Mouse (Mus musculus) left cerebral cortex, adult 2 months (tissue): ENCODE data around the gene Fxyd1. TPM values are rescaled to one million over a fixed set of nuclear protein-coding genes. Genes with fewer than 3 reads are reported as not detected.

Source experiments
- DNase-seq, 2 experiments: peaks; one replicate each; pipeline ENCODE4 v3.0.0; 2021 to 2022; ENCODE audit warnings: low spot score in 2 of 2, mixed read lengths in 1 of 2; ENCODE audit errors: extremely low spot score in 1 of 2
- H3K27ac ChIP-seq: fragments of 200-600 bp; 2 replicates; pipeline ENCODE4 v1.8.1; 2022
- H3K4me3 ChIP-seq: fragments of 200-600 bp; 2 replicates; pipeline ENCODE4 v1.8.1; 2022
- CTCF ChIP-seq: fragments of 200-600 bp; IDR thresholded peaks from 2 replicates; pipeline ENCODE4 v1.8.1; 2022; ENCODE audit warnings: antibody characterized with exemption, mild to moderate bottlenecking, moderate library complexity
- intact Hi-C: fragments of 180-260 bp; cut with DNase I; formaldehyde crosslinking; loops from one replicate; pipeline ENCODE4 v1.15.1; 2025
- long read RNA-seq, 2 experiments: library from polyadenylated mRNA; stranded (forward); transcript quantifications; one replicate each; pipeline ENCODE4 v2.0.0; 2021; ENCODE audit warnings: borderline mapping rate in 2 of 2
- total RNA-seq, 2 experiments: library from RNA; stranded (reverse); gene quantifications; 2 replicates each; pipeline ENCODE4 v1.2.3; 2021

Gene Fxyd1
- 10 to 100 TPM; 72.8 to 79.1 TPM for total RNA-seq
- long read RNA-seq, experiment 1, transcript Fxyd1-212 (8 exons, 568 nt) = minor isoform, 7 of 75 reads
- long read RNA-seq, experiment 1, transcript Fxyd1-213 (3 exons, 255 nt) = major isoform, 40 of 75 reads
- long read RNA-seq, experiment 1, transcript Fxyd1-203 (8 exons, 492 nt) = minor isoform, 9 of 75 reads
- long read RNA-seq, experiment 1, partial matches to known transcripts = 9 of 75 reads
- long read RNA-seq, experiment 1, other reads (novel, unspliced or antisense) = 4 of 75 reads
- long read RNA-seq, experiment 2, transcript Fxyd1-212 (8 exons, 568 nt) = minor isoform, 8 of 60 reads
- long read RNA-seq, experiment 2, transcript Fxyd1-213 (3 exons, 255 nt) = major isoform, 31 of 60 reads
- long read RNA-seq, experiment 2, partial matches to known transcripts = 6 of 60 reads
- long read RNA-seq, experiment 2, other reads (novel, unspliced or antisense) = 6 of 60 reads

- Histone ChIP-seq H3K4me3 (no peak within 1 kb of the TSS), H3K27ac (no peak within 1 kb of the TSS)
- no peak for DNase-seq
- TF ChIP-seq CTCF = no peak
- intact Hi-C loops = no loop called here
These were observed at the start of gene Fxyd1 for GRCm38 (mm10) chr7:31057071-31057470. Fxyd1 (minus strand) TSS chr7:31057199.

GRCm38 (mm10) chr7:31106166-31106565 lies 49.2 kb upstream of the Fxyd1 start:
- TF ChIP-seq CTCF = no peak
- intact Hi-C loops = no loop called here
- H3K4me3 ChIP-seq = no peak overlapping the region
- no peak for DNase-seq
- no peak overlapping the region for H3K27ac ChIP-seq

GRCm38 (mm10) chr7:31105061-31105768 lies 48.2 kb upstream of the Fxyd1 start:
- Histone ChIP-seq H3K4me3 (no peak overlapping the region), H3K27ac (peak overlapping the region; percentile 47)
- peak; percentile 67 for TF ChIP-seq CTCF
- intact Hi-C loops = loop anchor here (2.0 kb wide), 2 partner anchors 20 to 72 kb away; no protein-coding TSS in a partner anchor
- peak; percentile 60 to 68 for DNase-seq

GRCm38 (mm10) chr7:31100786-31101185 lies 43.8 kb upstream of the Fxyd1 start:
- Histone ChIP-seq H3K27ac (no peak overlapping the region), H3K4me3 (no peak overlapping the region)
- TF ChIP-seq CTCF = no peak
- no peak for DNase-seq
- intact Hi-C loops = no loop called here

GRCm38 (mm10) chr7:31099612-31099982 lies 42.6 kb upstream of the Fxyd1 start:
- Histone ChIP-seq H3K4me3 (no peak overlapping the region), H3K27ac (no peak overlapping the region)
- intact Hi-C loops = loop anchor here (5.0 kb wide), 2 partner anchors 142 to 227 kb away; partner anchors contain the start of gene Usf2
- peak; percentile 41 for TF ChIP-seq CTCF
- no peak for DNase-seq

- Histone ChIP-seq H3K27ac (no peak overlapping the region), H3K4me3 (no peak overlapping the region)
- intact Hi-C loops = loop anchor here (5.0 kb wide), 2 partner anchors 142 to 227 kb away; partner anchors contain the start of gene Usf2
- no peak for DNase-seq
- TF ChIP-seq CTCF = peak; percentile 40
These were observed 42.0 kb upstream of the Fxyd1 start for GRCm38 (mm10) chr7:31098697-31099611.

GRCm38 (mm10) chr7:31097583-31098248 lies 40.7 kb upstream of the Fxyd1 start:
- H3K4me3 ChIP-seq = no peak overlapping the region

GRCm38 (mm10) chr7:31096892-31097564 lies 40.0 kb upstream of the Fxyd1 start:
- TF ChIP-seq CTCF = no peak
- DNase-seq = no peak
- Histone ChIP-seq H3K4me3 (no peak overlapping the region), H3K27ac (no peak overlapping the region)
- intact Hi-C loops = loop anchor here (1.0 to 5.0 kb wide), 3 partner anchors 38 to 225 kb away; partner anchors contain the start of genes Lgi4 and Usf2

More at GRCm38 (mm10) chr7:31097583-31098248, 40.7 kb upstream of the Fxyd1 start:
- intact Hi-C loops = loop anchor here (1.0 to 5.0 kb wide), 3 partner anchors 38 to 225 kb away; partner anchors contain the start of genes Lgi4 and Usf2
- DNase-seq = peak; percentile 88 to 90
- TF ChIP-seq CTCF = peak; percentile 94
- no peak overlapping the region for H3K27ac ChIP-seq

- no peak for DNase-seq
- Histone ChIP-seq H3K4me3 (no peak overlapping the region), H3K27ac (0 out of 2 replicates have a peak overlapping the region, but pooled peaks have one; percentile 7)
- intact Hi-C loops = loop anchor here (5.0 kb wide), 2 partner anchors 138 to 223 kb away; partner anchors contain the start of gene Usf2
- peak; percentile 26 for TF ChIP-seq CTCF
These were observed 37.9 kb upstream of the Fxyd1 start for GRCm38 (mm10) chr7:31094774-31095501.
